Mouse (Mus musculus): ENCODE results near the gene Lemd2. TPM values are rescaled to one million over a fixed set of nuclear protein-coding genes. Genes with fewer than 3 reads are reported as not detected.
"Not testable (repeated sequence)": the region's sequence is repeated elsewhere in the genome, so short reads cannot be mapped to it uniquely, and the experiment has no call there.

The Lemd2 gene
- 11.1 and 13.8 TPM in 2 replicates for polyA plus RNA-seq (2015; fragmentation: Nextera tagmentation; extraction: Ambion mirVana)

GRCm38 (mm10) chr17:27204075-27204909 lies at the start of gene Lemd2:
Gene Lemd2, minus strand, starts transcription at chr17:27204469.
- DNase-seq (ENCODE audit: low spot score) = peak; percentile 95

DNA sequence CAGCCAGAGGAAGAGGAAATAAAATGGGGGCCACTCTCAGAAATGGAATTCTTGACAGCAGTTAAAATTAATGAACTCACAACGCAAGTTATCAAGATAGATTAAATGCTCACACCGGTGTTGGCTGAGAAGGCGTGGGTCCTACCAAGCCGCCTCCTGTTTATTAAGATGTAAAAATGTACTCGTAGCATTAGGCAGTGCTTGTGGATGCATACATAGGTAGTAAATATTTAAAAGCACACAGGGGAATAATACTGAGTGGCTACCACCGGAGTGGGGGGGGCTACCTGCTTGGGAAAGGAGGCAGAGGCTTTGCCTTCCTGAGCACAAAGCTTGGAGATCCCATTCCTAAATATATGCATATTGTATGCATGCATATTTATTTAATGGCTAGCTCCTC lies 46.9 kb upstream of the Lemd2 start:
- no peak for DNase-seq (ENCODE audit: low spot score)

- DNase-seq (ENCODE audit: low spot score) = no peak
Measured at GRCm38 (mm10) chr17:27250461-27250860, 46.2 kb upstream of the Lemd2 start.

DNA sequence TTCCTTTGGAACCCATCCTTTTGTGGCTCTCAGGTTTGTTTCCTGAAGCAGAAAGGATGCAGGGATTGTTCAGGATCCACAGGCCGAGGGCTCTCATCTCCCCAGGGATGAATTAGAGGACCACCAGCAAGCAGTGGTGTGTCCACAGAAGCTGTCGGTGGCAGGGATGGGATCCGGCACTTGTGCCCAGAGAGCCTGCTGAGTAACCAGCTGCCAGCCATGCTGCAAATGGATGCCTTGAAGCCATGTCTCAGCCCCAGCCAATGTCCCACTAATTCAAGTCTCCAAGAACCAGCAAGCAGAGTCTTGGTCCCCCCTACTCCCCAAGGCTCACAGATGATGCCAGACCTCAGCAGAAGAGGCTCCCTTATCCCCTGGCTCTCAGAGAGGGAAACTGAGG lies 44.8 kb upstream of the Lemd2 start:
- no peak for DNase-seq (ENCODE audit: low spot score)

- no peak for DNase-seq (ENCODE audit: low spot score)
Measured at GRCm38 (mm10) chr17:27247680-27248386, 43.6 kb upstream of the Lemd2 start.

- DNase-seq (ENCODE audit: low spot score) = no peak
Measured at GRCm38 (mm10) chr17:27245851-27246381, 41.6 kb upstream of the Lemd2 start.

GRCm38 (mm10) chr17:27244912-27245311 lies 40.6 kb upstream of the Lemd2 start:
- no peak for DNase-seq (ENCODE audit: low spot score)

DNA sequence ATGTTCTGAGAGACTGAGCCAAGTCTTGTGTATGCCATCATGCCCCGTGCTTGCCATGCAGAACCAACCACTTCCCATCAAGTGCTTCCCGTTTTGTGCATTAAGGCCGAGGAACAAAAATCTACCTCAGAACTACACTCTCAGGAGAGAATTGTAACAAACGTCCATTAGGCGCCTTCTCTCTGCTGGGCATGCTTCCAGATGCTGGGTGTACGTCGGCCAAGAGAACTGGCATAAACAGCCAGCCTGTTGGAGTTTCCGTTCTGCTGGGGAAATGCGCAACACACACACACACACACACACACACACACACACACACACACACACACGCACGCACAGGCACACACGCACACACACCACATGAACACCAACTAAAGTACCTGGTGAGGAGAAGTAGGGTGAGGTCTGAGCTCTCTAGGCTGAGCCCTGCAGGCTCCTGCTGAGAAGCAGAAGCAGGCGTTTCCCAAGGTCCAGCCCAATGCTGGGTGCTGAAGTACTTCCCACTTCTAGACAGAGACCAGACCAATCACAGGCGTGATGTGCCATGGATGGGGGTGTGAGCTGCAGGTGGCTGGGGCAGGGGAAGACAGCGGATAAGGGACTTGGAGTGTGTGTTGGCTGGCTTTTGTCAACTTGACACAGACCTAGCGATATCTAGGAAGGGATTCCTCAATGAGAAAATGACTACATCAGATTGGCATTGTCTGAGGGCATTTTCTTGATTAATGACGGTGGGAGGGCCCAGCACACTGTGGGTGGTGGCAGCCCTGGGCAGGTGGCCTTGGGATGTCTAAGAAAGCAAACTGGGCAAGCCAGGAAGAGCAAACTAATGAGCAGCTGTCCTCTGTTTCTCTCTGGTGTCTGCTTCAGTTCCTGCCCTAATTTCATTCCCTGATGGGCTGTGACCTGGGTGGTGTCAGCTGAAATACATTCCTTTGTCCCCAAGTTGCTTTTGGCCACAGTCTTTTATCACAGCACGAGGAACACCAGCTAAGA lies 38.2 kb upstream of the Lemd2 start:
- DNase-seq (ENCODE audit: low spot score) = no peak

DNA sequence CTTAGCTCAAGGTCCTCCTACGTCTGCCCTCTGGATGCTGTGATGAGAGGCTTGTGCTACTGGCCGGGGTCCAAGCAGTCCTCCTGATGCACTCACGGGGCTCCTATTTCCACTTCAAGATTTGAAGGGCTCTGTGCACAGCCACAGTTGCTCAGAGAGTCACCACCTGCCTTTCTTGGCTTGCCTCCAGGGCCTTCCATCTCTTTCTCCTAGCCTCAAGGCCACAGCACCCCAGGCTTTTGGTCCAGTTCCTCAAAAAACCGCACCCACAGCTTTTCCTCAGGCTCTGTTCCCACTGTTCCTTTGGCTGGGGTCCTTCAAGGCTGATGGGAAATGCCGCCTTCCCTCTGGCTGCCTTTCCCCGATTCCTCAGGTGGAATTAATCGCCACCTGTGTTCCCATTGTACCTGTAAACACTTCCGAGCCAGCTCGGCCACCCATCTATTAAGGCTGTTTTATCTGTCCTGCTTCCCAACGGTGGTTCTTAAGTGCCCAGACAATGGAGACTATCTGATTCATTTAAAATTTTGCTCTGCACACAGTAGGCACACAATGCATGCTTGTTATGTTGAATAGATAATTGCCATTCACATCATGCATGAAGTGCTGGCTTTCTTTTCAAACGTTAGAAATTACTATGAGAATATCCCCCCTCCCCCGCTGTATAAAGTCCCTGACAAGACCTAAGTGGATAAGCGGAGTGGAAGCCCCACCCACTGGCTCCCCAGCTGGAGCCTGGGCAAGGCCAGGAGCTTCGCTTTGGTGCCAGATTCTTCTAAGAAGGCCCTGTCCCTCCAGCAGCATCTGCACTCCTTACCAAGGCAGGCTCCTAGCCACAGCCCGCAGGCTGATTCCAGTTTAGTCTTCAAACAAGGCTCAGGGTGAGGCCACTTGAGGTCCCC lies 36.5 kb upstream of the Lemd2 start:
- no peak for DNase-seq (ENCODE audit: low spot score)

GRCm38 (mm10) chr17:27239941-27240340 lies 35.7 kb upstream of the Lemd2 start:
- DNase-seq (ENCODE audit: low spot score) = no peak

DNA sequence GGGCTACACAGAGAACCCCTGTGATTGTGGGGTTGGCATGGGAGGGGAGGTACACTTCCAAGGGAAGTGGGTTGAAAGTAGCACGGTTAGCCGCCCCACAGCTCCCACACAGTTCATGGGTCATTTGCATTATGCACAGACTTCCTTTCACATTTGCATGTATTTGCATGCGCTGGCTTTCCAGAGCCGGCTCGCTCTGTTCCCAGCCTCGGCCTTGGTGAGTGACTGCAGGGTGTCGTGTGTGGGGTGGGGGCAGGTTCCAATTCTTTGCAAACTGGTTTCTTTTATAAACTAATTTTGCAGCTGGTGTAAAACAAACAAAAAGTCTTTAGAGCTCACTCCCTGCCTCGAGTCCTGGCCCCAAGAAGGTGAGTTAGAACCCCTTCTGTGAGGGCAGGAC lies 34.4 kb upstream of the Lemd2 start:
- no peak for DNase-seq (ENCODE audit: low spot score)

- DNase-seq (ENCODE audit: low spot score) = no peak
Measured at GRCm38 (mm10) chr17:27237731-27238130, 33.5 kb upstream of the Lemd2 start.

GRCm38 (mm10) chr17:27233298-27233697 lies 29.0 kb upstream of the Lemd2 start:
- no peak for DNase-seq (ENCODE audit: low spot score)

GRCm38 (mm10) chr17:27232176-27232575 lies 27.9 kb upstream of the Lemd2 start:
- DNase-seq (ENCODE audit: low spot score) = no peak

DNA sequence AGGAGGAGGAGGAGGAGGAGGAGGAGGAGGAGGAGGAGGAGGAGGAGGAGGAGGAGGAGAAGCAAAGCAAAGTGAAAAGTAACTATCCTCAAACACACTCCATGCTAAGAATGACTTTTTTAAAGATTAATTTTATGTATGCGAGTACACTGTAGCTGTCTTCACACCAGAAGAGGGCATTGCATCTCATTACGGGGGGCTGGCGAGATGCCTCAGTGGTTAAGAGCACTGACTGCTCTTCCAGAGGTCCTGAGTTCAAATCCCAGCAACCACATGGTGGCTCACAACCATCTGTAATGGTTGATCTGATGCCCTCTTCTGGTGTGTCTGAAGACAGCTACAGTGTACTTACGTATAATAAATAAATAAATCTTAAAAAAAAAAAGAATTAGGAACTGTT lies 27.3 kb upstream of the Lemd2 start:
- DNase-seq (ENCODE audit: low spot score) = not testable (repeated sequence)

DNA sequence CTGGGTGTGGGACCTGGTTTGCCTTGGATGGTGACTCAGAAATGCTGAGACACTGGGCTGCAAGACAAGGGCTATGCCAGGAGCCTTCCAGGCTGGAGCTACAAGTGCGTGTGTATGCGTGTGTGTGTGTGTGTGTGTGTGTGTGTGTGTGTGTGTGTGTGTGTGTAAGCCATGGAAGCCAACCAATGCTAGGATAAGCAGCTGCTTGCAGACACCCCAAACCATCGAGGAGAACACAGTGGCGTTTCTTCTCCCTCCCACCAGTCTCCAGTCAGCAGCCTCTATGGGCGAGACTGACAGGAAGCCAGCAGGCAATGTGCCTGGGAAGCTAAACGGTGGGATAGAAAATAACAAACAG lies 26.9 kb upstream of the Lemd2 start:
- no peak for DNase-seq (ENCODE audit: low spot score)

- DNase-seq (ENCODE audit: low spot score) = no peak
Measured at GRCm38 (mm10) chr17:27230455-27231145, 26.3 kb upstream of the Lemd2 start.

DNA sequence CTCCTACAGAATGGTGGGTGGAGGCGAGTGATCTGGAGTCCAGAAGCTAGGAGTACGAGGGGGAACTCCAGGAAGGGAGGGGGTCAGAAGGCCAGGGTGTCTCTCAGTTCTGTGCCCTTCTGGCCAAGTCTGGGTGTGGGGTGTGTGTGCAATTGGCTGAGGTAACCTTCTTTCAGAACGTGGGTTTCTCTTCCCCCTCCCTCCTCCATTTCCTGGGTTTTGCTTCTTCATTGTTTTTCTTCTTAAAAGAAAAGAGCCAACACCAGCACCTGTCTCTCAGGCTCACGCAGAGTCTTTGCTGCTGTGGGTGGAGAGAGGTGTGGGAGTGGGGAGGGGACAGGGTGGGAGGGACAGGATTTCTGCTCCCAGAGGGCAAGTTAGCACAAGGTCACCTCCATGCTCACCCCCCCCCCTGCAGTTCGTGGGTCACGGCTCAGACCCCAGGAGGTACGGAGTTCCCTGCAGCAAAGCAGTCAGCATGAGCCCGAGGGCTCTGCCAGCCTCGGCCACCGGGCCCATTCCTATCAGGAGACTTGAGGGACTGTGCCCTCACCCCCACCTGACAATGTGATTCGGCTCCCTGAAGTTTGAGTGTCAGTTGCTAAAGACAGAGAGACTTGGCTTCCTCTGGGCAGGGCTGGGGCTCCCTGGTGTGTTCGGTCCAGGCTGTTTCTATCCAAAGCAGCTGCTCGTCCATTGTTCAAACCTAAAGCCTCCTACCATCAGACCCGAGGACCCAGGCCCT lies 25.6 kb upstream of the Lemd2 start:
- no peak for DNase-seq (ENCODE audit: low spot score)
